Mouse (Mus musculus) cerebellum, adult 2 months (tissue): Measurements from ENCODE around the gene Oxa1l. TPM values are rescaled to one million over a fixed set of nuclear protein-coding genes. Genes with fewer than 3 reads are reported as not detected.

ENCODE experiments used
- DNase-seq, 2 experiments: peaks; one replicate each; pipeline ENCODE4 v3.0.0; 2021
- H3K27ac ChIP-seq: fragments of 200-500 bp; 2 replicates; pipeline ENCODE4 v1.5.1; 2012; ENCODE audit warnings: low read length, control low read depth, inconsistent platforms; ENCODE audit not compliant: insufficient read depth
- H3K27me3 ChIP-seq: fragments of 200-500 bp; 2 replicates; pipeline ENCODE4 v1.6.1; 2012; ENCODE audit warnings: inconsistent platforms, mild to moderate bottlenecking, low read length, moderate library complexity; ENCODE audit not compliant: control insufficient read depth, insufficient read depth
- H3K4me1 ChIP-seq: fragments of 200-500 bp; 2 replicates; pipeline ENCODE4 v1.6.1; 2011; ENCODE audit warnings: low read length; ENCODE audit not compliant: control insufficient read depth, insufficient read depth
- H3K4me3 ChIP-seq: fragments of 200-500 bp; replicated peaks from 2 replicates; pipeline ENCODE3; 2011; ENCODE audit warnings: mild to moderate bottlenecking, low read depth, low read length, control low read depth; ENCODE audit not compliant: insufficient read depth
- CTCF ChIP-seq: fragments of 200-500 bp; IDR thresholded peaks from 2 replicates; pipeline ENCODE4 v1.5.1; 2011; ENCODE audit warnings: low read depth, mild to moderate bottlenecking, control low read depth, low read length, moderate library complexity, borderline replicate concordance; ENCODE audit not compliant: insufficient read depth
- POLR2A ChIP-seq: fragments of 200-500 bp; IDR thresholded peaks from 2 replicates; pipeline ENCODE4 v1.6.1; 2011; ENCODE audit warnings: low read length, control low read depth, borderline replicate concordance; ENCODE audit not compliant: insufficient read depth
- WGBS: fragments of 180-500 bp; shearing (Covaris S2); methylation state at CpG from one replicate; pipeline ENCODE4 v1.1.7; 2018; 5-methylcytosine and 5-hydroxymethylcytosine counted together
- polyA plus RNA-seq: library from polyadenylated mRNA; depleted of rRNA; stranded (reverse); fragments of >200 nt; gene quantifications from 2 replicates; pipeline ENCODE4 v1.2.3, GENCODE M21; 2012; rRNA removed

Gene Oxa1l
- polyA plus RNA-seq, result 87.4 and 95.2 TPM in 2 replicates

- TF ChIP-seq POLR2A (peak; percentile 82), CTCF (no peak)
- Histone ChIP-seq H3K4me1 (peaks cover 2% of the 10 kb centered on the region; the same call in 1 of the 2 replicates), H3K27me3 (no peaks in the 10 kb centered on the region), H3K27ac (peak within 1 kb of the TSS; percentile 56), H3K4me3 (peak within 1 kb of the TSS; percentile 73)
- peak; percentile 94 to 98 for DNase-seq
- under 1% methylated on average over 48 of the region's 48 CpGs for WGBS
Measured at GRCm38 (mm10) chr14:54360577-54361340, at the start of gene Oxa1l. Gene Oxa1l, plus strand, starts transcription at chr14:54360834.

GRCm38 (mm10) chr14:54311763-54312162 lies 48.9 kb upstream of the Oxa1l start:
- no peak for DNase-seq
- no peaks in the 10 kb centered on the region for H3K27me3 ChIP-seq
- H3K4me3 ChIP-seq, result no peak overlapping the region
- WGBS, result 25% methylated on average over 3 of the region's 3 CpGs
- no peaks in the 10 kb centered on the region for H3K4me1 ChIP-seq
- H3K27ac ChIP-seq, result no peak overlapping the region
- TF ChIP-seq POLR2A (no peak), CTCF (no peak)

GRCm38 (mm10) chr14:54321556-54322376 lies 38.9 kb upstream of the Oxa1l start:
- no peaks in the 10 kb centered on the region for H3K4me1 ChIP-seq
- H3K4me3 ChIP-seq, result no peak overlapping the region
- no peak for TF ChIP-seq POLR2A
- TF ChIP-seq CTCF, result no peak
- WGBS, result 54% methylated on average over 18 of the region's 18 CpGs
- H3K27me3 ChIP-seq, result no peaks in the 10 kb centered on the region
- no peak for DNase-seq
- H3K27ac ChIP-seq, result no peak overlapping the region

- H3K27ac ChIP-seq, result no peak overlapping the region
- no peaks in the 10 kb centered on the region for H3K27me3 ChIP-seq
- no peak for TF ChIP-seq POLR2A
- TF ChIP-seq CTCF, result no peak
- 75% methylated on average over 5 of the region's 5 CpGs for WGBS
- H3K4me3 ChIP-seq, result no peak overlapping the region
- no peaks in the 10 kb centered on the region for H3K4me1 ChIP-seq
- DNase-seq, result no peak
Measured at GRCm38 (mm10) chr14:54324486-54324885, 36.1 kb upstream of the Oxa1l start.

- no peak overlapping the region for H3K27ac ChIP-seq
- H3K27me3 ChIP-seq, result no peaks in the 10 kb centered on the region
- 82% methylated on average over 2 of the region's 2 CpGs for WGBS
- no peak for TF ChIP-seq CTCF
- no peak for TF ChIP-seq POLR2A
- no peaks in the 10 kb centered on the region for H3K4me1 ChIP-seq
- DNase-seq, result no peak
- H3K4me3 ChIP-seq, result no peak overlapping the region
Measured at GRCm38 (mm10) chr14:54328548-54328947, 32.1 kb upstream of the Oxa1l start.

GRCm38 (mm10) chr14:54329201-54329600 lies 31.4 kb upstream of the Oxa1l start:
- H3K4me3 ChIP-seq, result no peak overlapping the region

GRCm38 (mm10) chr14:54331178-54331577 lies 29.5 kb upstream of the Oxa1l start:
- H3K4me3 ChIP-seq, result no peak overlapping the region
- H3K27ac ChIP-seq, result no peak overlapping the region
- DNase-seq, result no peak
- TF ChIP-seq CTCF (no peak), POLR2A (no peak)
- H3K27me3 ChIP-seq, result no peaks in the 10 kb centered on the region
- WGBS, result 91% methylated on average over 1 of the region's 1 CpGs
- H3K4me1 ChIP-seq, result no peaks in the 10 kb centered on the region

More at GRCm38 (mm10) chr14:54329201-54329600, 31.4 kb upstream of the Oxa1l start:
- no peak for DNase-seq
- TF ChIP-seq POLR2A (no peak), CTCF (no peak)
- Histone ChIP-seq H3K4me1 (no peaks in the 10 kb centered on the region), H3K27ac (no peak overlapping the region), H3K27me3 (no peaks in the 10 kb centered on the region)
- 58% methylated on average over 9 of the region's 9 CpGs for WGBS
